Mouse (Mus musculus): ENCODE measurements around the gene Nol3.

Nol3 gene

GRCm38 (mm10) chr8:105306146-105306691, 30.3 kb downstream of the Nol3 start:
- no peak for DNase-seq (ENCODE audit: low read depth, low spot score)

- DNase-seq (ENCODE audit: low read depth, low spot score): no peak
Observed at GRCm38 (mm10) chr8:105307670-105308069, 31.7 kb downstream of the Nol3 start.

- DNase-seq (ENCODE audit: low read depth, low spot score): no peak
Observed at GRCm38 (mm10) chr8:105308428-105308827, 32.5 kb downstream of the Nol3 start.

DNA sequence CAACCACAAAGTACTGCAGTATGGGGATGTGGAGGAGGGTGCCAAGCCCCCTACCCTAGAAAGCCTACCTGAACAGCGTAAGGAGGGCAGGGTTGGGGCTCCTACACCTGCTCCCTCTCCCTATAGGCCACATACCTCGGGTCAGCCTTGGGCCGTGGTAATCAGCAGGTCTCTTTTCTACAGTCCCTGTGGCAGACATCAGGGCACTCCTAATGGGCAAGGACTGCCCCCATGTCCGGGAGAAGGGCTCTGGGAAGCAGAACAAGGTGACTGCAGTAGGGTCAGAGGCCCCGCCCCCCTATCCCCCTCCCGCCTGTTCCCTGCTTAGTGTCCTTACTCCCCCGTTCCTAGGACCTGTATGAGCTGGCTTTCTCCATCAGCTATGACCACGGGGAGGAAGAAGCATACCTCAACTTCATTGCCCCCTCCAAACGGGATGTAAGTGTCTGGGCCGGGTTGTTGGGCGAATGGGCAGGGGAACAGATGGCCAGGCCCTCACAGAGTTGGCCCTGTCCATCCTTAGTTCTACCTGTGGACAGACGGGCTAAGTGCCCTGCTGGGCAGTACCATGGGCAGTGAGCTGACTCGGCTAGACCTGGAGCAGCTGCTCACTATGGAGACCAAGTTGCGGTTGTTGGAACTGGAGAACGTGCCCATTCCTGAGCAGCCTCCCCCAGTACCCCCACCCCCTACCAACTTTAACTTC, 33.4 kb downstream of the Nol3 start:
- no peak for DNase-seq (ENCODE audit: low read depth, low spot score)

DNA sequence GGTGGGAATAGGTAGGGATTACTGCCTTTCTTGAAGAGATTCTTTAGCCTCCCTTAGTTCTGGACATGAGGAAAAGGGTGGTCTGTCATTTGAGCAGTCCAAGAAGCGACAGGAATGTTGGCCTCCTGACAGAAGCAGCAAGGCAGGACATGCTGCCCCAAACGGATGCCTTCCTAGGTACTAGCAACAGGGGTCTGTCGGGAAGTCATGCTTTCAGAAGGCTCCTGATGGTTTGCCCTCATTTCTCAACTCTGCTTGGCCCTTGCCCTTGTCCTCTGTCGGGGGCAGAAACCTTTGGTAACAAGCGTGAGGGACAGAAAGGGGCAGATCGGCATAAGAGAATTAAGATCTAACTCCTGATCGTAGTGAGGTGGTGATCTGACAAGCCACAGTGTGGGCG, 34.2 kb downstream of the Nol3 start:
- DNase-seq (ENCODE audit: low read depth, low spot score): no peak

GRCm38 (mm10) chr8:105311718-105312117, 35.8 kb downstream of the Nol3 start:
- DNase-seq (ENCODE audit: low read depth, low spot score): no peak

DNA sequence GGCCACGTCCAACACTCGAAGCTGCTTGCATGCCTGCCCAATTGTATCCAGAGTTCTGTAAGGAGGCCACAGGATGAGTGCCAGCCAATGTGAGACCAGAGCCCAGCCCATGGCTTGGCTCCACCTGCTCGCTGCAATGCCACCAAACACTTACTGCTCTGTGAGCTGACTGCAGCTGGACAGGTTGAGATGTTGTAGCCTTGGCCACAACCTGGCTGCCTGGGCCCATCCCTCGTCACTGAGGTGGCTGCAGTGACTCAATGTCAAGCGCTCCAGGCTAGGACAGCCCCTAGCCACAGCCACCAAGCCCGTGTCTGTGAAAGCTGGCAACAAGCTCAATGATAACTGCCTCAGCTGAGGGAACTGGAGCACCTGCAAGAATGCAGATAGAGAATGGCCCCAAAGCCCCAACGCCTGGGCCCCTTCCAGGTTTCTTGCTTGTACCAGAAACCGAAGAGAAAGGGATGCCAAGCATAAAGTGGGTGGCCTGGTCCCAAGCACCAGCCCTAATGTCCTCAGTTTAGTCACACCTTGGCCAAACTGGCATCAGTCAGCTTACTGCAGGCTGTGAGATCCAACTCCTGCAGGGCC, 37.0 kb downstream of the Nol3 start:
- DNase-seq (ENCODE audit: low read depth, low spot score): no peak

DNA sequence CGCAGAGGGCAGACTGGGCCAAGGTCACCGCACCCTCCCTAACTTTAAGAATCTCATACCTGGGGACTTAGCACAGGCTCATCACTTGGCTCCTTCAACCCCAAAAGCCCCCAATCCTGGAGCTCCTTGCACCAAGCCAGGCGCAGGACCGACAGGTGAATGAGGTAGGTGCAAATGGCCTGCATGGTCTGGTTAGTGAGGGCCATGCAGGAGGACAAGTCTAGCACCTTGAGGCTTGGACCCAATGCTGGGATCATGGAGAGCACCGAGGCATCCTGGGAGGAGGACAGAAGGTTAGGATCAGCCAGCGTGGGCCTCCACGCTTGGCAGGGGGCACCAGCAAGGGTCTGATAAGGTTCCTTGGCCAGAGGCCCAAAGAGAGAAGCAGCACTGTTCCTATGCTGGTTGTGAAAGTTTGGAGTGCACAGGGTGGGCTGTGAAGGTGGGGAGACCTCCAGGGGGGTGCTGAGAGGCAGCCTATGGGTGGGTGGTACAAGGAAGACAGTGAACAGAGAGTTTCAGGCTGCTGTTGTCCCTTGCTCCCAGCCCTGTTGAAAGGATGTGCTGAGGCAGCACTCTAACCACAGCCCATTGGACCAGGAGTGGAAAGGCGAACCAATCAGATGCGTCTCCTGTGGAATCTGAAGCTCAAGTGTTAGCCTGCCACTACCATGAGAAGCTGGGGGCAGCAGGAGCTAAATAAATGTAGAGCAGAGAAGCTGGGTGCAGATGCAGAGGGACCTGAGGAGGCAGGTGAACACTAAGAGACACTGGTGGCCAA, 37.9 kb downstream of the Nol3 start:
- DNase-seq (ENCODE audit: low read depth, low spot score): no peak

GRCm38 (mm10) chr8:105315073-105315769, 39.3 kb downstream of the Nol3 start:
- no peak for DNase-seq (ENCODE audit: low read depth, low spot score)

DNA sequence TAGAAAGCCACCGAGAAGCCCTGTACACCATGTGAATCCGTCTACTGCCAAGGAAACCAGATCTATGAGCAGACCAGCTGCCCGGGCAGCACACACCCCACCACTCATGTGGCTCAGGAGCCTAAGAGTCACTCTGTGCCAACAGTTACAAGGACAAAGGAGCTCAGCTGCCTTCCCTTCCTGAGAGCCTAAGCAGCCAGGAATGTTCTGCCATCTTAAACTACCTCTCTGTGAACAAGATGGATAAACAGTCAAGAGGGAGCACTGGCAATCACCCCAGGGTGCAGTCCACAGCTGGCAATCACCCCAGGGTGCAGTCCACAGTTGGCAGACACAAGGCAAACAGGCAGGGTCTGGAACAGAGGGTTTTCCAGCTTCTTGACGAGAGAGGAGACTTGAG, 42.0 kb downstream of the Nol3 start:
- DNase-seq (ENCODE audit: low read depth, low spot score): no peak

DNA sequence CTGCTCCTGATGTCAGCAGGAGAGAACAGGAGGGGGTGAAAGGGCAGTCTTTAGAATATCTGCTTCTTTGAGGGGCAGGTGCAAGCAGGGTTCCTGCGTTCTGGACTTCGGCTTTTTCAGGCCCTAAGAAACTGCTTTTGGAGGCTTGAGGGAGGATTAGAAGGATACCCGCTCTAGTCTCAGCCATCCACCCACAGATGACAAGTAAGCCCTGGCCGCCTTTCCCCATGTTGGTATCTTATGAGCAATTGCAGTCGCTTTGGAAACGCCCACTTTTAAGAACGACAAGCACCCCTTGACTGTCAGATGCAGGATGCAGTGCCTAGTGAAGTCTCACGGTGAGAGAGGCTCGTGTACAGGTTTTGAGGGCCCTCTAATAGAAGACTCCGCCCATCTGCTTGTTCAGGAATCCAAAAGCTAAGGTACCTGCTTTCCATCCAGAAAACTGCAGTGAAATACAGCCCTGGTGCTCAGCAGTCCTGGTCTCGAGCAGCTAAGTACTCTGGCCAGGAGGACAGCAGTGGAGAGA, 42.8 kb downstream of the Nol3 start:
- DNase-seq (ENCODE audit: low read depth, low spot score): no peak

- DNase-seq (ENCODE audit: low read depth, low spot score): no peak
Observed at GRCm38 (mm10) chr8:105323183-105323582, 47.2 kb downstream of the Nol3 start.

GRCm38 (mm10) chr8:105325641-105326093, 49.7 kb downstream of the Nol3 start:
- DNase-seq (ENCODE audit: low read depth, low spot score): no peak

DNA sequence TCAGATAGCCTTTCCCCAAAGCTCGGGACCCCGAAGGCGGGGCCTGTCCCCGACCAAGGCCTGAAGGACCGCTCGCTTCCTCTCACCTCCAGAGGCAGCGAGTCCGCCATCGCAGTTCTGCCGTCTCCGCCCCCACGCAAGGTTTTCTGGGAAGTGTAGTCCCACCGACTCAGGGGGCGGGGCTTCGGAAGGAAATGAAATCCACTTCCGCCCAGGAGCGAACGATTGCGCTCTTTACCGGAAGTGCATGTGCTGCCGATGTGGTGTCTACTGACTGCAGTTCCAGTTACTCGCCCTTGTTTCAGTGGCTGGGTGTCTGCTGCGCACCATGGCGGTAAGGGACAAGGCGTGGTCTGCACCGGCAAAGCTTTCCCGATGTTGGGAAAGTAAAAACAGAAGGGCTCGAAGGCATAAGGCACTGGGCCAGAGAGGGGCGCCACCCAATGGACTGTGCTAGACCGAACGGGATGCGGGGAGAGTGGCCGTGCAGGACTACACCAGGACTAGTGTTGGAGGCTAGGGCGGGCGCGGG, 50.3 kb downstream of the Nol3 start, which contains the start of the genes Lrrc29 and Tmem208:
Gene Lrrc29, minus strand, starts transcription at position 138 of the 532 bp plus-strand sequence.
Gene Tmem208, plus strand, starts transcription at position 214 of the 532 bp plus-strand sequence.
- peak; percentile 98 for DNase-seq (ENCODE audit: low read depth, low spot score)

DNA sequence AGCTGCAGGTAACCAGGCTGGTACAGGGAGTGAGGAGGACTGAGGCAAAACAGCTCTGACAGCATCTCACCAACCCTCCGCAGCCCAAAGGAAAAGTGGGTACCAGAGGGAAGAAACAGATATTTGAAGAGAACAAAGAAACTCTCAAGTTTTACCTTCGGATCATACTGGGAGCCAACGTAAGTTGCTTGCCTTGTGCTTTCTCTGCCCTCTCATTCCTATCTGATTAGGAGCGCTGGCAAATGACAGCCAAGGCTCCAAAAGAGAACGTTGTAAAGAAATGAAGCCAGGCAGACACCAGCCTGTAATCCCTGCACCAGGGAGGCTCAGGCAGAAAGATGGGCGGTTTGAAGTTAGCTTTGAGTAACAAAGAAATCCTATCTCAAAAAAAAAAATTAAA, 51.0 kb downstream of the Nol3 start:
- no peak for DNase-seq (ENCODE audit: low read depth, low spot score)

- DNase-seq (ENCODE audit: low read depth, low spot score): no peak
Observed at GRCm38 (mm10) chr8:105330325-105330724, 54.4 kb downstream of the Nol3 start.

- no peak for DNase-seq (ENCODE audit: low read depth, low spot score)
Observed at GRCm38 (mm10) chr8:105331469-105331868, 55.5 kb downstream of the Nol3 start.
